Mouse (Mus musculus): ENCODE data around the gene Tubb4b.
"Not testable (repeated sequence)": the region's sequence is repeated elsewhere in the genome, so short reads cannot be mapped to it uniquely, and the experiment has no call there.

Tubb4b gene

GRCm38 (mm10) chr2:25224492-25224765 is at the start of gene Tubb4b:
Gene Tubb4b (minus strand): TSS chr2:25224702.
- no peak for DNase-seq (ENCODE audit: low spot score in 2 of 2)

GRCm38 (mm10) chr2:25273010-25273409 is 48.5 kb upstream of the Tubb4b start:
- no peak for DNase-seq (ENCODE audit: low spot score in 2 of 2)

- DNase-seq (ENCODE audit: low spot score in 2 of 2): no peak
These were observed 48.0 kb upstream of the Tubb4b start for GRCm38 (mm10) chr2:25272515-25272914.

GRCm38 (mm10) chr2:25271827-25272511 is 47.5 kb upstream of the Tubb4b start, which contains the start of the genes Ssna1 and Anapc2:
Gene Ssna1 (minus strand): TSS chr2:25272438.
Gene Anapc2 (plus strand): TSS chr2:25272478.
- DNase-seq (ENCODE audit: low spot score in 2 of 2): peak; percentile 98 to 99

- no peak for DNase-seq (ENCODE audit: low spot score in 2 of 2)
These were observed 43.3 kb upstream of the Tubb4b start for GRCm38 (mm10) chr2:25267746-25268309.

GRCm38 (mm10) chr2:25267241-25267640 is 42.7 kb upstream of the Tubb4b start:
- no peak for DNase-seq (ENCODE audit: low spot score in 2 of 2)

GRCm38 (mm10) chr2:25266720-25267119 is 42.2 kb upstream of the Tubb4b start:
- no peak for DNase-seq (ENCODE audit: low spot score in 2 of 2)

- DNase-seq (ENCODE audit: low spot score in 2 of 2): no peak
These were observed 41.6 kb upstream of the Tubb4b start for GRCm38 (mm10) chr2:25265897-25266656.

GRCm38 (mm10) chr2:25264851-25265250 is 40.3 kb upstream of the Tubb4b start:
- no peak for DNase-seq (ENCODE audit: low spot score in 2 of 2)

GRCm38 (mm10) chr2:25264286-25264660 is 39.8 kb upstream of the Tubb4b start:
- no peak for DNase-seq (ENCODE audit: low spot score in 2 of 2)

GRCm38 (mm10) chr2:25263623-25264285 is 39.3 kb upstream of the Tubb4b start:
- DNase-seq (ENCODE audit: low spot score in 2 of 2): no peak

- peak; percentile 59 to 81 for DNase-seq (ENCODE audit: low spot score in 2 of 2)
These were observed 38.5 kb upstream of the Tubb4b start for GRCm38 (mm10) chr2:25262795-25263622.

GRCm38 (mm10) chr2:25262291-25262767 is 37.8 kb upstream of the Tubb4b start, which contains the start of gene Tprn:
Gene Tprn (plus strand): TSS chr2:25262618.
- DNase-seq (ENCODE audit: low spot score in 2 of 2): peak; percentile 96

- DNase-seq (ENCODE audit: low spot score in 2 of 2): no peak
These were observed 37.4 kb upstream of the Tubb4b start for GRCm38 (mm10) chr2:25261870-25262269.

- DNase-seq (ENCODE audit: low spot score in 2 of 2): no peak
These were observed 34.4 kb upstream of the Tubb4b start for GRCm38 (mm10) chr2:25258887-25259286.

GRCm38 (mm10) chr2:25257250-25257649 is 32.7 kb upstream of the Tubb4b start:
- not testable (repeated sequence) for DNase-seq (ENCODE audit: low spot score in 2 of 2)

- DNase-seq (ENCODE audit: low spot score in 2 of 2): peak; percentile 68 to 81
These were observed 32.1 kb upstream of the Tubb4b start for GRCm38 (mm10) chr2:25256443-25257109.

GRCm38 (mm10) chr2:25255284-25255779 is 30.8 kb upstream of the Tubb4b start, which contains the start of gene Tmem203:
Gene Tmem203 (plus strand): TSS chr2:25255439.
- peak; percentile 83 to 92 for DNase-seq (ENCODE audit: low spot score in 2 of 2)

- no peak for DNase-seq (ENCODE audit: low spot score in 2 of 2)
These were observed 27.8 kb upstream of the Tubb4b start for GRCm38 (mm10) chr2:25252331-25252730.

All from spleen, postnatal 4 days (tissue).